Mouse (Mus musculus) A20 (cell line): ENCODE results near the gene Bag5.

Experiments used
- DNase-seq: peaks from one replicate; pipeline ENCODE4 v3.0.0-alpha.2; 2011; ENCODE audit warnings: low read depth, low spot score

The Bag5 gene

DNA sequence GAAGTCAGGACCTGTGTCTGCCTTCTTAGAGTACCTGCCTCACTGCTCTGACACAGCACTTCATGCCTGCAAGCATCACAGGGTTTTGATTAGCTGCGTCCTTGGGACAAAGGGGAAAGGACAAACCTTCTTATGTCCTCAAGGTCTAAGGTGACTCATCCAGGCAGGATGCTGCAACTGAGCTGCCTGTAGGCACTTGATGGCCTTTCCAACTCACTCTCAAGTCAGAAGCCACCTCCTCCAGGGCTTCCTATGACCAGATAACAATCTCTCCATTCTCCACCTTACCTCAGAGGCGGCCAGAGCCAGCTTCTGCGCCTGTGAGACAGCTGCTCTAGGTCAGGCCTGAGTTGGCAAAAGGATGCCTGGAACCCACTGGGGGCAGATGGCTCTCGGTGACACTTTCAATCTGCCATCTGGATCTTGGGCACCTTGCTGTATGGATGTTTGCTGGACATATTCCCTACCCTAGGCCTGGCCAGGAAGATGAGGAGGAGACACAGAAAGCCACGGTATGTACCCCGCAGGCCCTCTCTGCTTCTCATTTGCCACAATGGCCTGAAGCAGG lies 14.6 kb downstream of the Bag5 start:
- no peak for DNase-seq

DNA sequence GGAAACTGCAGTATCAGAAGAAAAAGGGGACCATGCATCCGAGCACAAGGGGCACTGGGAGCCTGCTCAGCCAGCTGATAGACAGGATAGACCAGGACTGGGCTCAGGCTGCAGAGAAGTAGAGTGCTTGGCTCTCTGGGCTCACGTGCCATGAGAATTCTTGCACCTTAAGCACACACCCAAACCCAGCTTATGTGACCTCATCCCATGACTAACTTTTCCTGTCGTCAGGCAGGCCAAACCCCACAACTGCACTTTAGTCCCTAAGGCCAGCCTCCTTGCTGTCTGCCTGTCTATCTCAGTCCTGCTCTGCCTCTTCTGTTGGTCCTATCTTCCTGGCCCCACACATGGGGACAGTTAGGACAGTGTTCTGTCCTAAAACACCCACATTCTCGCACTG lies 15.3 kb downstream of the Bag5 start:
- DNase-seq: no peak

DNA sequence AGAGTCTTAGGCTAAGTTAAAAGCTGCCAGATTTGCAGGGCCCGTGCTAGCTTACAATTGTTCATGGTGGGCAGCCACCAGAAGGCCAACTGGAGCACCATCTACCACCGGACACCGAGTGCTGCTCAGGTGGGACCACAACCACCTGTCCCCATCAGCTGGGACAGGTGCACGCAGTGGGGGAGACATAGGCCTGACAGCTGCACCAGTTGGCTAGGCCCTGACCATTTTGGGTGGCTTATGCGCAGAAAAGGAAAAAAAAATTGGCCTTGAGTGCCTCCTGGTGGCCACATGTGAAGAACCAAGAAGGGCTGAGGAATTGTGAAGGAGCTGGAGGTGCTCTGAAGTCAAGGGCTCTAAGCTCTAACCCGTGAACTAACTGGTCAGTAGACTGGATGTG lies 16.8 kb downstream of the Bag5 start:
- DNase-seq: peak; percentile 81

DNA sequence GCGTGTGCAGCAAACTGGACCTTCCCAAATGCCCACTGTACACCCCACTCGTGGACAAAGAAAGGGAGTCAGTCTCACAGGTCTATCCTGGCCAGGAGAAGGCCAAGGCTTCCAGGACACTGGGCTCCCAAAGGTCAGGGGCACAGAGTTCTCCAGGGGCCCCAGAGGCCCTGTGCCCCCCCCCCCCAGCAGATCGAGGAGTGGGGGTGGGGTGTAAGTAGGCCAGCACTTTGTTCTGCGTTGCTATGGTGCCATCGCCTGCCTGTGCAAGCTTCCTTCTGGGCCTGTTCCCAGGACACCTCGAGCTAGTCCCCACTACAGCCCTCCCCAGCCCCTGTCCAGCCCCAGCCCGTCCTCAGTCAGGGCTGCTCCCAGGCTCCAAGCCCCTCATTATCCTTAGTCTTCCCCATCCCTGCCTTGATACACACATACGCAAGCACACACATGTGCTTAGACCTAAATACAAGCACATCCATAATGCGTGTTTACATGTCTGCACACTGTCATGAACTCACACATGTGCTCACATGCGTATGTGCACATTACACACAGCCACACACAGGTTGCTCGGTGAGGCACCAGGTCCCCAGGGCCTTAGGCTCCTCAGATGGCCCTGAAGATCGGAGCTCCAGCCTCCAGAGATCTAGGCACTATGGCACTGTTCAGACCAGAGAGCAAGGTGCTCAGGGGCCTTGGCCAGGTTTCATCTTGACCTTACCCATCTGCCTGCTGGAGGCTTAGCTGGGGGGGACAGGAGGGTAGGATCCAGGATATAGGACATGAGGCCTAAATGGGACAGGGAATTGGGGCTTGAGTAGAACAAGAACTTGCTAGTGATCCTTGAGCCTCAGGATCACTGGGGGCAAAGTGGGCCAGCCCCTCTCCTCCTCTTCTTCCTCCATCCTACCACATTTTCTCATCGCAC lies 17.9 kb downstream of the Bag5 start:
- DNase-seq: no peak

DNA sequence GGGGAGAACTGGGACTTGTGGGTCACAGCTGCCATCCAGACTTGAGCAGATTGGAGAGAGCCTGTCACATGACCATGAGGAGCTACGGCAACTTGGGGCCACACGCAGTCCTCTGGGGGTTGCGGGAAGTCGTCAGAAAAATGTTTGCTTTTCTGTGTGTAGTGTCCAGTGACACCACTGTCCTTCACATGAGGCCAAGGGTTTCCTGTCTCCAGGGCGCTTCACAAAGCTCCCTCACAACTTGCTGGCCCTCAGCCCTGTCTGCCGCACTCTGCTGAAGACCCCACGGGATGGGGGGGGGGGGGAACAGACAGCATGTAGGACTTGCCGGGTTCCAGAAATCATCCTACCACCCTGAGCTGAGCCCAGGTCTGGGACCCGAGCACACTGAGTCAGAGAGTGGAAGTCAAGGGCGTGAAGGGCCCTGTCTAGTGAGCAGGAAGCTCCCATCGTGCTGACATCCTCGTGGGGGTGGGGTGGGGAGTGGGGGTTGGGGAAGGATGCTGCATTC lies 18.7 kb downstream of the Bag5 start:
- DNase-seq: no peak

DNA sequence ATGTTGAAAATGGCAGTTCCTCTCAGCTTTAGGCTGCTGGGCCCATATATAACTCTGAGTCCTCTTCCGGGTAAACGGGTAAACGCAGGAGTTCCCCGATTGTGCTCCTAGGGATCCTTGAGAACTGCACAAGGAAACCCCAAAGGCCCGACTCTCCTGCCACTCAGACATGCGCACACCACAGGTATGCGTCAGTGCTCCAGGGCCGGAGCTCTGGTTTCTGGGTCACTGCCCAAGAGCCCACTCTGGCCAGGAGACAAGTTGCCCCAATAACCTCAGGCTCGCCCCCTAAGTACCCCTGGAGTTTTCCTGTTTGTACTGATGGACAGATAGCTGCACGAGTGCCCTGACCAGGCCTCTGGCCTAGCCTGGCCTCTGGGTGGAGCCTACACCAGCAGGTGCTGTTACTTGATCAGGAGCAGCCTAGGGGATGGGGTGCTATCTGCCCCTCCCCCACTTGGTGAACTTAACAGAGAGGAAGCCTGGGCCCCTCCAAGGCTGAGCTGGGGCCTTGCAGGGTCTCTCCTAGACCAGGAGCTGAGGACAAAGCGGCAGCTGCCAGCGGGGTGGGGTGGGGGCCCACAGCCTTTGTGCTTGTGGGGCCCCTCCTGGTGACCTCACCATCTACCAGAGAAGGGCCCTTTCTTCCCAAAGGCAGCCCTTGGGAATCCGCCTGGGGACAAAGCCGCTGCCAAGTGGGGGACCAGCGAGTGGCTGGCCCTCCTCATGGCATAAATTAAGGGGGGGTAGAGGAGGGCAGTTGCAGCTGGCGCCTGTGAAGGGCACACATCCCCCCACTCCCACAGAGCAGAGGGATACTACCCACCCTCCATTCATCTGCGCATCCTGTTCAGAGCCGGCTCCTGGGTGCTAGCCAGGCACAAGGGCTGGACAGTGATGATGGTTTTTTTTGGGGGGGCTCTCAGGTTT lies 19.5 kb downstream of the Bag5 start:
- no peak for DNase-seq

DNA sequence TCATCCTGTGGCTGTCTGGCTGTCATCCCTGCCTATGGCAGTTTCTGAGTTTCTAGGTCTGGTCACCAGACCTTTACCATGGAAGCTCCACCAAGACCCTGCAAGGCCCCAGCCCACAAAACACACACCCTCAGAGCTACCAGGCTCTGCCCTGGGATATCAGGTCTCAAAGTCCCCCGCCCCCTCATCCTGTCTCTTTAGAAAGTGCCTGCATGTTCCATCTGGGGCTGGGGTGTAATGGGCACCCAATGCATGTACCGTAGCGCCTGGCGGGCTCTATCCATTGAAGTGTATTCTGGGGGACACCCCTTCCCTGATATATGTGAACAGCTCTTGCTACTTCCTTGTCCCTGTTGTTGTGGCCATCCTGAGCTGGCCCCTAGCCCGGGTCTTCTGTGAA lies 20.2 kb downstream of the Bag5 start:
- no peak for DNase-seq

DNA sequence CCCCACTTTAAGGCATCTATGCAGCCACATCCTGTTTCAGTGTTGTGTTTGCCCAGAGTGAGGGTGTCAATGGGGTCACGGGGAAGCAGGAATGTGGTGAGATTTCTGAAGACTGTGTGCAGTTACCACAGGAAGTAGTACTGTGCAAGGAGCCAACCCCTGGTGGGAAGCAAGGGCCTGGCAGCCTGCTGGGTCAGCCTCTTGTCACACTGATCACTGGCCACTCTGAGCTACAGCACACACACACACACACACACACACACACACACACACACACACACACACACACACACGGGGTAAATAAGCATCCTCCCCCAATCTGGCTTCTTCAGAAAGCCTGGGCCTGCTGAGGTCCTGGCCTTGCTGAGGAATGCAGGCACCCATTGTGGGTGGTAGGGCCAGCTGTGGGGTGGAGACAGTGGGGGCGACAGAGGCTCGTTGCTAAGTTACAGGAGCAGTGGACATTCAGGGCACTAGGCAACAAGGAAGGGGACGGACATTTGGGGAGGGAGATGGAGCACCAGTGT lies 21.6 kb downstream of the Bag5 start:
- no peak for DNase-seq

DNA sequence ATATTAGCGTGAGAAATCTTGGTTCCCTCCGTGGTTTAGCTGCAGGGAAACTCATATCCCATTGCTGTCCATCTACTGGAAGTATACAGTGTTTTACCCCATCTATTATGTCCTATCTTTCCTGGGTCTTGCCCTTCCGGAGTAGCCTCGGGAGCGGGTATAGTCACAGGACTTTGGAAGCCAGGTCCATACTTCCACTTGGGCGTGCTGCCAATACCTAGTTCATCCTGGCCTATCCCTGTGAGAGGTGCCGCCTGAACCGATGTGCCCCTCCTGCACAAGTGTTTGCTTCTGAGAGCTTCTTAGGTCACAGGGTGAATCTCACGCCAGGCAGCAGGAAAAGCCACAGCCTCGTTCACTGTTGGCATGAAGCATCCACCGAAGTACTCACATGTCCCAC lies 23.6 kb downstream of the Bag5 start:
- DNase-seq: no peak

DNA sequence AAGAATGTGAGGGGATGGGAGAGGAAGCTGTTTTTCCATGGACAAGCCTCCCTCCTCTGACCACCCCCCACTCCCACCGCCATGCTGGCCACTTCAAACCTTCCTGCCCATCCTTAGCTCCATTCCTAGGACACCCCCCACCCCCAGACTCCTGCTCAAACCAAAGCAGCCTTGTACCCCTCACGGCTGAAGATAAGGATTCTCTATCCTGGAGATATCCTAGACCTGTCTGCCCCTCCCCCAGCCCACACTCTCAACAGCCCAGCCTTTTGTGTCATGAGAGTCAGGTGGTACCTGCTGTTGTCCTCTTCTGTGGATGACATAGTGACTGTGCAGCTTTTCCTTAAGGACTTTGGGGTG lies 25.0 kb downstream of the Bag5 start:
- no peak for DNase-seq

DNA sequence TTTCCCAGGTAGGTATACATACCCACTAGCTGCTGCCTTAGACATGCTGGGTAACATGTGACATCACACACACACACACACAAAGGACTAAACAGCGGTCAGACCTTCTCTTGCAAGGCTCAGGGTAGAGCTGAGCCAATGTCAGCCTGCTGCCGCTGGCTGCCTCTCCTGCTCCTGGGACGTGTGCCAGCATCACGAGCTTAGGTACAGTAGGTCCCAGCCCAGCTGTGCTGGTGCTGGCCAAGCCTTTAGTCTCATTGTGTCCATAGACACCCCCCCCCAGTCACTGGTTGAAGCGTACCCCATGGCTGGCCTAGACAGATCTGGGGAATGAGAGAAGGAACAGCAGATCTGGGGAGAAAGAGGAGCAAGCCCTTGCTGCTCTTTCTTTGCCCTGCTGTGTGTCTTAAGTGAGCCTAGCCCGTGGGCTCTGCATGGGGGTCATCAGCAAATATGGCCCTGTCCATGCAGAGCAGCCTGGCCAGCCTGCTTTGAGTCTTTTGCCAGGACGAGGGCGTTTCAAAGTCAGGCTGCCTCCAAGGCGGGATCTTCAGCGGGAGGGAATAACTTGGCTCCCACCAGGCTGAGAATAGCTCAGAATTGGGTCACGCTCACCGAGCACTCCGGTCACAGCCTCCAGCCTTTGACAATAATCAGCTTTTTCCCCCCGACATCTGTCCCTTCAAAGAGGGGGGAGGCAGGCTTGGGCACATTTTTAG lies 25.5 kb downstream of the Bag5 start:
- DNase-seq: no peak

DNA sequence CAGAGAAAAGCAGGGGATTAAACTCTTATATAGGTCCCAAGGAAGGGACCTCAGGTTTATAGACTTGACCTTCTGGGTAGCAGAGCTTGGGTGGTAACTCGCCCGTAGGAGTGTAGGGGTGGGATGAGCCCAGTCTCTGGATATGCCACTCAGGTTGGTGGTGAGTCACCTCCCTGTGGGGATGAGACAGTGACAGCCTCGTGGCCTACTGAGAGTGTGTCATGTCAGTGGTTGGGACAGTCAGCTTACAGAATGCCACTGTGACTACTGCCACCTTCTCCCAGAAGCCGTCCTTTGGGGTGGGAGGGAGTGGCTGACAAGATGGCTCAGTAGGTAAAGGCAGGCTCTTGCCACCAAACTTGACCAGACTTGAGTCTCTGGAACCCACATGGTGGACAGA lies 26.7 kb downstream of the Bag5 start:
- no peak for DNase-seq

DNA sequence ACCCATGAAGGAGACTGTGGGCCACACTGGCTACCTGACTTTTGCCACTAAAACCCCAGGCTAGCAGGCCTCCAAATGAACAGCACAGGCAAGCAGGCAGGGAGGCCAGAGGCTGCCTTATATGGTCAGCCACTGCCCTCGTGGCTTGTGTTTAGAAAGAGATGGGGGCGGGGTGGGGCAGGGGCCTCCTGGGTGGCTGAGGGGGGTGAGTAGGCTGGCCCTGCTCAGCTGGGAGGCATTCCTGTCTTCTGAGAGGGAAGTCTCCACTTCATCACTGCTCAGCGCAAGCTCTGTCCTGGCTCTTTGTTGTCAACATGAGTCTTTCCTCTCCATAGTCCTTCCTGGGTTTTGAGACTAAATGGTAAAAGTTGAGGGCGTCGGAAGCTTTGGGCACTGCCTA lies 30.3 kb downstream of the Bag5 start:
- no peak for DNase-seq

DNA sequence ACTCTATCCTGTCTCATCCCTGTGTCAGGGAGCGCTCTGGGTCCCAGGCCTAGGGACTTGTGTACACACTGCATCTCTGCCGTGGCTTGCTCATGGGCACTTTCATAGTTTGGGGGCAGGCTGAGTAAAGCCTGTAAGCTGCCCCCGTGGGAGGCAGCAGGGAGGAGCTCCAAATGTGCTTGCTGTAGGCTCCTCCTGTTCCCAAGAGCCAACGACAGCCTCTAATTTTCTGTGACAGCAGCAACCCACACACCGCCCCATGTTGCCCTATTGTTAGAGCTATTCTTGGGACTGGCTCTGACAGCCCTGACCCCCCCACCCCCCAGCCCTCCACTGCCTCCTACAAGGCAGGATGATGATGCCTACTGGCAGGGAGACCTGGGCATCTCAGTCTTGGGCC lies 31.1 kb downstream of the Bag5 start:
- DNase-seq: no peak

DNA sequence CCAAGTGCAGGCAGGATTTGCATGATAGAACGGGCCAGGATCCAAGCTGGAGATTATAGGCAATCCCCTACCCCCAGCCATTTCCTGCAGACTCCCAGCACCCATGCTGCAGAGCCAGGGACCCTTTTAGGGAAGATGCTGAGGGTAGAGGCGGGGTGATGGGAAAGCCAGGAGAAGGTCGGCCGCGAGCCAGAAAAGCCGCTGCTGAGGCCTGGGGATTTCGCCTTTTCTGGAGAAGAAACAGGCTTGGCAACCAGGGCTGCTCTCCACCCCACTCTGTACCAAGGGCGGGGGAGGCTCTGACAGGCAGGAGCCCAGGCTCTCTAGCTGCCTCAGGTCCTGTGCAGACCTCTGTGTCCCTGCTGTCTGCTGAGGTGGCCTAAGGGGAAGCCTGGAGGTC lies 31.8 kb downstream of the Bag5 start:
- DNase-seq: no peak

DNA sequence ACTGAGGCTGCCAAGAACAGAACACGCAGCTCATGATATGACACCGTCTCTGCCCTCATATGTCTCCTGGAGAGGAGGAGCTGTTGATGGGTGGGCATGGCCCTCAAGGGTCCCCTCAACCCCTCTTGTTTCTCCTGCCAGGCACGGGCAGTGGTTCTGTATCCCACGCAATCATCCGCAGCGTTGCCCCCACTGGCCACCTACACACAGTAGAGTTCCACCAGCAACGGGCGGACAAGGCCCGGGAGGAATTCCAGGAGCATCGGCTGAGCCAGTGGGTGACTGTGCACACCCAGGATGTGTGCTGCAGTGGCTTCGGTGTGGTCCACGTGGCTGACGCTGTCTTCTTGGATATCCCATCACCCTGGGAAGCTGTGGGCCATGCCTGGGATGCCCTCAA lies 32.4 kb downstream of the Bag5 start:
- DNase-seq: no peak

DNA sequence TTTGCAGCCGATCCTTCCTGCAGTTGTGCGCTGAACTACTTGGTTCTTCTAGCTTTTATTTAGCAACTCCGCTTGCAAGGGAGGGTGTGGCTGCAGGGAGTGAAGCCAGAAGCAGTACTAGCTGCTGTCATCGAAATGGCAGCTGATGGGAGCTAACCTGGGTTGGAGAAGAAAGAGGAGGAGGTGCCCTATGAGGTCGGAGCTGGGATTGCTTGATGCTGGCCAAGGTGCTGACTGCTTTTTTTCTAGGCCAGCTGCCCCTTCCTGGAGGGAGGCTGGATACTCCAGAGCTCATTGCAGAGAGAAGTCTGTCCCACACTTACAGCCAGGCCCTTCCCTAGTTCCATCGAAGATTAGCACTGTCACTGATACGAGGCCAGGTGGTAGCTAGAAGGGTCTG lies 34.1 kb downstream of the Bag5 start:
- DNase-seq: no peak

DNA sequence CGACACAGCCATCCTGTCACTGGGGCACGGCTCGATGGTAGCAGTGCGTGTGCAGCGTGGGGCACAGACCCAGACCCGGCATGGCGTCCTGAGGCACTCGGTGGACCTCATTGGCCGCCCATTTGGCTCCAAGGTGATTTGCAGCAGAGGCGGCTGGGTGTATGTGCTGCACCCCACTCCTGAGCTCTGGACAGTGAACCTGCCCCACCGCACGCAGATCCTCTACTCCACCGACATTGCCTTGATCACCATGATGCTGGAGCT lies 34.5 kb downstream of the Bag5 start:
- DNase-seq: peak; percentile 16

DNA sequence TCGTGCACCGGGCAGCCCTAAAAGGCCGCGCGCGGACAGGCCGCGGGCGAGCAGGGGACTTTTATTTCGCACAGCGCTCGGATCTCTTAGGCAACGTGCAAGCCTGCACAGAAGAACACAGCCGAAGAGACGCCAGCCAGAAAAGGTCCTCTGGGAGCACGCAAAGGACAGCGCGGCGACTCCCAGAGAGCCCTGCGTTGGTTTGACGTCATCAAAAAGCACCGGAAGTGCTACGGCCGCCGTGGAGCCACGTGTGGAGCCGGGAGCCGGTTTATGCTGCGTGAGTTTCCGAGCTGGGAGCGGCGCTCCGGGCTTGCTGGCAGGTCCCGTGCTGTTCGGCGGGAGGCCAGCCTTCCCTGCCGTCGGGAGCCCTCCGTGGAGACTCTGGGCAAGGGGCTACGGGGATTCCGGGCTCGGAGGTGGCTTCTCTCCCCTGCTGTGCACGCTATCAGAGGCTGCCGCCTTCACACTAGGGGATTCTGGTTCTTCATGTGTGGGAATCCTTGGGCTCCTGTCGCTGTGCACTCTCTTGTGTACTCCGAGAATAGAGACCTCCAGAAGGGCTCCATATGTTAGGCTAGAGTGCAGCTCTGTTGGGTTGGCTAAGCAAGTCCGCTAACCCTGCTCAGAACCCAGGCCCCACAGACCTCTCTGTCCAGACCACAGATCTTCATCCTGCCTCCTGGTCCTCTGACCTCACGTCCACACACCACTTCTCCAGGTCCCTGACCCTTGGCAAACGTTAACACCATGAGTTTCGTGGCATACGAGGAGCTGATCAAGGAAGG lies 35.0 kb downstream of the Bag5 start, which contains the start of gene Trmt61a:
Gene Trmt61a, plus strand, starts transcription at position 224 of the 788 bp plus-strand sequence.
- peak; percentile 94 for DNase-seq

DNA sequence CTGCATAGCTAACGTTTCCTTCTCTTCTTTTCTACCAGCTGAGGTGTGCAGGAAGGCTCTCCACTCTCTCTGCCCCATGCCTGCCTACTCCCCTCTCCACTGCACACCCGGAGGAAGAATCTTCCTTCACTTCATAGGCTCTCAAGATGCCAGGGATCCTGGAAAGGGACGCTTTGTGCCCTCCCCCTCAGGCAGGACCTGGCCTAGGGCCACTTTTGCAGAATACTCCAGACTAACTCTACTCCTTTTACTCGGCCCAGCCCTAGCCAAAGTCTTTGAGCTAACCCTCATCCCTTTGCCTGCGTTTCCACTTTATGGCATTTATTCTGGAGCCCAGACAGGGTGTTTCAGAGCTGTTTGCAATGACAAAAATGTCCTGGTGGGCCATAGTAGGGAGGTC lies 35.6 kb downstream of the Bag5 start:
- no peak for DNase-seq
